Mouse (Mus musculus) hindbrain, embryonic 13.5 days (tissue): ENCODE results near the gene Dpf3. TPM values are rescaled to one million over a fixed set of nuclear protein-coding genes. Genes with fewer than 3 reads are reported as not detected.
A peak's percentile ranks its signal among the peaks of the same experiment; 100 is the strongest.

Source experiments
- ATAC-seq: fragments of 200-750 bp; cut with Nextera tagmentation; 2 replicates; pipeline ENCODE4 v1.8.0; 2017; ENCODE audit warnings: moderate TSS enrichment; ENCODE audit not compliant: low FRiP score
- H3K27ac ChIP-seq: fragments of 300-500 bp; sonication (generic); 2 replicates; pipeline ENCODE4 v1.5.1; 2015; ENCODE audit warnings: inconsistent platforms, mild to moderate bottlenecking, moderate library complexity
- H3K27me3 ChIP-seq: fragments of 300-500 bp; sonication (generic); 2 replicates; pipeline ENCODE4 v1.6.1; 2015; ENCODE audit warnings: mild to moderate bottlenecking, inconsistent platforms
- H3K36me3 ChIP-seq: fragments of 300-500 bp; sonication (generic); 2 replicates; pipeline ENCODE4 v1.6.1; 2015; ENCODE audit warnings: mild to moderate bottlenecking, inconsistent platforms
- H3K4me1 ChIP-seq: fragments of 300-500 bp; sonication (generic); replicated peaks from 2 replicates; pipeline ENCODE4 v1.6.1; 2015; ENCODE audit warnings: inconsistent platforms
- H3K4me2 ChIP-seq: fragments of 300-500 bp; sonication (generic); 2 replicates; pipeline ENCODE4 v1.6.1; 2015; ENCODE audit warnings: inconsistent platforms, mild to moderate bottlenecking, moderate library complexity
- H3K4me3 ChIP-seq: fragments of 300-500 bp; sonication (generic); 2 replicates; pipeline ENCODE4 v1.5.1; 2015; ENCODE audit warnings: mild to moderate bottlenecking, inconsistent platforms
- H3K9ac ChIP-seq: fragments of 300-500 bp; sonication (generic); 2 replicates; pipeline ENCODE4 v1.6.1; 2015; ENCODE audit warnings: mild to moderate bottlenecking, inconsistent platforms
- H3K9me3 ChIP-seq: fragments of 300-500 bp; sonication (generic); 2 replicates; pipeline ENCODE4 v1.6.1; 2016; ENCODE audit warnings: inconsistent platforms
- WGBS: fragments of 180-500 bp; shearing (Covaris S2); methylation state at CpG from one replicate; pipeline ENCODE4 v1.1.7; 2015; 5-methylcytosine and 5-hydroxymethylcytosine counted together
- polyA plus RNA-seq: library from polyadenylated mRNA; unstranded; fragments of >200 nt; fragmentation: Nextera tagmentation; extraction: Ambion mirVana; gene quantifications from 2 replicates; pipeline ENCODE4 v1.2.1, GENCODE M21; 2015

Gene Dpf3
- polyA plus RNA-seq, 1 experiment from 2014 or later, result 27.7 TPM

GRCm38 (mm10) chr12:83342035-83342874 is 145.3 kb downstream of the Dpf3 start:
- peak; percentile 59; the same call in 1 of the 2 replicates for ATAC-seq
- 46% methylated on average over 15 of the region's 15 CpGs for WGBS
- Histone ChIP-seq H3K4me2 (no peak overlapping the region), H3K9ac (no peak overlapping the region), H3K27ac (peak overlapping the region; percentile 79), H3K36me3 (no peaks in the 10 kb centered on the region), H3K4me1 (peaks cover 42% of the 10 kb centered on the region), H3K27me3 (no peaks in the 10 kb centered on the region), H3K9me3 (no peaks in the 10 kb centered on the region), H3K4me3 (no peak overlapping the region)

- 70% methylated on average over 4 of the region's 4 CpGs for WGBS
- Histone ChIP-seq H3K27ac (peak overlapping the region; percentile 79), H3K4me1 (peaks cover 53% of the 10 kb centered on the region), H3K27me3 (no peaks in the 10 kb centered on the region), H3K36me3 (no peaks in the 10 kb centered on the region), H3K9me3 (no peaks in the 10 kb centered on the region), H3K4me3 (no peak overlapping the region), H3K4me2 (no peak overlapping the region), H3K9ac (no peak overlapping the region)
- no peak for ATAC-seq
These were observed 146.6 kb downstream of the Dpf3 start for GRCm38 (mm10) chr12:83340960-83341359.

- Histone ChIP-seq H3K4me3 (no peak overlapping the region), H3K36me3 (no peaks in the 10 kb centered on the region), H3K27me3 (no peaks in the 10 kb centered on the region), H3K9me3 (no peaks in the 10 kb centered on the region), H3K27ac (peak overlapping the region; percentile 90), H3K9ac (no peak overlapping the region), H3K4me1 (peaks cover 57% of the 10 kb centered on the region), H3K4me2 (no peak overlapping the region)
- no peak for ATAC-seq
- WGBS, result 53% methylated on average over 1 of the region's 1 CpGs
These were observed 149.2 kb downstream of the Dpf3 start for GRCm38 (mm10) chr12:83338345-83338744.

- H3K27ac ChIP-seq, result peak overlapping the region; percentile 90
- peak; percentile 44 for ATAC-seq
- no peaks in the 10 kb centered on the region for H3K27me3 ChIP-seq
- peak overlapping the region; percentile 36 for H3K4me2 ChIP-seq
- no peaks in the 10 kb centered on the region; the same call in 1 of the 2 replicates for H3K36me3 ChIP-seq
- no peak overlapping the region for H3K4me3 ChIP-seq
- peaks cover 54% of the 10 kb centered on the region for H3K4me1 ChIP-seq
- H3K9ac ChIP-seq, result peak overlapping the region; percentile 30
- H3K9me3 ChIP-seq, result no peaks in the 10 kb centered on the region
- WGBS, result 14% methylated on average over 7 of the region's 7 CpGs
These were observed 149.8 kb downstream of the Dpf3 start for GRCm38 (mm10) chr12:83337776-83338149.

GRCm38 (mm10) chr12:83337077-83337775 is 150.3 kb downstream of the Dpf3 start:
- ATAC-seq, result peak; percentile 50
- Histone ChIP-seq H3K36me3 (no peaks in the 10 kb centered on the region; the same call in 1 of the 2 replicates), H3K4me3 (no peak overlapping the region), H3K9me3 (no peaks in the 10 kb centered on the region), H3K27me3 (no peaks in the 10 kb centered on the region), H3K4me1 (peaks cover 49% of the 10 kb centered on the region), H3K27ac (peak overlapping the region; percentile 90), H3K9ac (peak overlapping the region; percentile 30; the same call in 1 of the 2 replicates), H3K4me2 (peak overlapping the region; percentile 36)
- WGBS, result 11% methylated on average over 13 of the region's 13 CpGs

- Histone ChIP-seq H3K4me1 (peaks cover 17% of the 10 kb centered on the region), H3K4me3 (no peak overlapping the region), H3K27ac (no peak overlapping the region), H3K4me2 (no peak overlapping the region), H3K27me3 (no peaks in the 10 kb centered on the region), H3K9me3 (no peaks in the 10 kb centered on the region), H3K9ac (no peak overlapping the region), H3K36me3 (no peaks in the 10 kb centered on the region; the same call in 1 of the 2 replicates)
- ATAC-seq, result no peak
- WGBS, result 82% methylated on average over 7 of the region's 7 CpGs
These were observed 157.5 kb downstream of the Dpf3 start for GRCm38 (mm10) chr12:83330056-83330455.

GRCm38 (mm10) chr12:83328899-83329298 is 158.6 kb downstream of the Dpf3 start:
- 69% methylated on average over 13 of the region's 13 CpGs for WGBS
- H3K27me3 ChIP-seq, result no peaks in the 10 kb centered on the region
- peaks cover 17% of the 10 kb centered on the region for H3K4me1 ChIP-seq
- no peak overlapping the region for H3K4me3 ChIP-seq
- peak overlapping the region; percentile 60; the same call in 1 of the 2 replicates for H3K27ac ChIP-seq
- H3K4me2 ChIP-seq, result no peak overlapping the region
- peaks cover 5% of the 10 kb centered on the region for H3K36me3 ChIP-seq
- ATAC-seq, result peak; percentile 59; the same call in 1 of the 2 replicates
- no peak overlapping the region for H3K9ac ChIP-seq
- H3K9me3 ChIP-seq, result no peaks in the 10 kb centered on the region

GRCm38 (mm10) chr12:83328491-83328890 is 159.0 kb downstream of the Dpf3 start:
- H3K9me3 ChIP-seq, result no peaks in the 10 kb centered on the region
- ATAC-seq, result no peak
- no peaks in the 10 kb centered on the region for H3K27me3 ChIP-seq
- H3K9ac ChIP-seq, result no peak overlapping the region
- no peak overlapping the region for H3K4me2 ChIP-seq
- H3K4me1 ChIP-seq, result peaks cover 17% of the 10 kb centered on the region
- H3K36me3 ChIP-seq, result peaks cover 7% of the 10 kb centered on the region
- H3K4me3 ChIP-seq, result no peak overlapping the region
- WGBS, result 63% methylated on average over 4 of the region's 4 CpGs
- 0 out of 2 replicates have a peak overlapping the region, but pooled peaks have one; percentile 60 for H3K27ac ChIP-seq

GRCm38 (mm10) chr12:83327451-83327850 is 160.1 kb downstream of the Dpf3 start:
- 95% methylated on average over 1 of the region's 1 CpGs for WGBS

GRCm38 (mm10) chr12:83320725-83321124 is 166.8 kb downstream of the Dpf3 start:
- Histone ChIP-seq H3K27me3 (no peaks in the 10 kb centered on the region), H3K4me3 (no peak overlapping the region), H3K9me3 (no peaks in the 10 kb centered on the region), H3K4me2 (no peak overlapping the region), H3K9ac (no peak overlapping the region), H3K4me1 (peaks cover 13% of the 10 kb centered on the region), H3K27ac (no peak overlapping the region), H3K36me3 (peaks cover 7% of the 10 kb centered on the region; the same call in 1 of the 2 replicates)
- ATAC-seq, result no peak
- WGBS, result 75% methylated on average over 3 of the region's 3 CpGs

More at GRCm38 (mm10) chr12:83327451-83327850, 160.1 kb downstream of the Dpf3 start:
- H3K9me3 ChIP-seq, result no peaks in the 10 kb centered on the region
- H3K4me1 ChIP-seq, result peaks cover 17% of the 10 kb centered on the region
- H3K27me3 ChIP-seq, result no peaks in the 10 kb centered on the region
- H3K4me3 ChIP-seq, result no peak overlapping the region
- H3K4me2 ChIP-seq, result no peak overlapping the region
- H3K36me3 ChIP-seq, result peaks cover 7% of the 10 kb centered on the region; the same call in 1 of the 2 replicates
- H3K27ac ChIP-seq, result no peak overlapping the region
- no peak for ATAC-seq
- no peak overlapping the region for H3K9ac ChIP-seq

- Histone ChIP-seq H3K4me3 (no peak overlapping the region), H3K4me2 (no peak overlapping the region), H3K9ac (0 out of 2 replicates have a peak overlapping the region, but pooled peaks have one; percentile 29), H3K27me3 (no peaks in the 10 kb centered on the region), H3K4me1 (peaks cover 19% of the 10 kb centered on the region), H3K27ac (no peak overlapping the region), H3K9me3 (no peaks in the 10 kb centered on the region), H3K36me3 (no peaks in the 10 kb centered on the region)
- WGBS, result 60% methylated on average over 8 of the region's 8 CpGs
- ATAC-seq, result peak; percentile 36; the same call in 1 of the 2 replicates
These were observed 169.7 kb downstream of the Dpf3 start for GRCm38 (mm10) chr12:83317646-83318443.

GRCm38 (mm10) chr12:83314666-83315065 is 172.8 kb downstream of the Dpf3 start:
- H3K9me3 ChIP-seq, result no peaks in the 10 kb centered on the region
- 78% methylated on average over 7 of the region's 7 CpGs for WGBS
- no peaks in the 10 kb centered on the region for H3K27me3 ChIP-seq
- no peak for ATAC-seq
- no peak overlapping the region for H3K27ac ChIP-seq
- H3K4me2 ChIP-seq, result no peak overlapping the region
- no peak overlapping the region for H3K9ac ChIP-seq
- H3K36me3 ChIP-seq, result no peaks in the 10 kb centered on the region
- no peak overlapping the region for H3K4me3 ChIP-seq
- peaks cover 34% of the 10 kb centered on the region for H3K4me1 ChIP-seq
